Mouse (Mus musculus): ENCODE data around the gene Mrps30. TPM values are rescaled to one million over a fixed set of nuclear protein-coding genes. Genes with fewer than 3 reads are reported as not detected.

Gene Mrps30
- total RNA-seq (2023) = 10 to 100 TPM; 34.1 to 44.1 TPM

DNA sequence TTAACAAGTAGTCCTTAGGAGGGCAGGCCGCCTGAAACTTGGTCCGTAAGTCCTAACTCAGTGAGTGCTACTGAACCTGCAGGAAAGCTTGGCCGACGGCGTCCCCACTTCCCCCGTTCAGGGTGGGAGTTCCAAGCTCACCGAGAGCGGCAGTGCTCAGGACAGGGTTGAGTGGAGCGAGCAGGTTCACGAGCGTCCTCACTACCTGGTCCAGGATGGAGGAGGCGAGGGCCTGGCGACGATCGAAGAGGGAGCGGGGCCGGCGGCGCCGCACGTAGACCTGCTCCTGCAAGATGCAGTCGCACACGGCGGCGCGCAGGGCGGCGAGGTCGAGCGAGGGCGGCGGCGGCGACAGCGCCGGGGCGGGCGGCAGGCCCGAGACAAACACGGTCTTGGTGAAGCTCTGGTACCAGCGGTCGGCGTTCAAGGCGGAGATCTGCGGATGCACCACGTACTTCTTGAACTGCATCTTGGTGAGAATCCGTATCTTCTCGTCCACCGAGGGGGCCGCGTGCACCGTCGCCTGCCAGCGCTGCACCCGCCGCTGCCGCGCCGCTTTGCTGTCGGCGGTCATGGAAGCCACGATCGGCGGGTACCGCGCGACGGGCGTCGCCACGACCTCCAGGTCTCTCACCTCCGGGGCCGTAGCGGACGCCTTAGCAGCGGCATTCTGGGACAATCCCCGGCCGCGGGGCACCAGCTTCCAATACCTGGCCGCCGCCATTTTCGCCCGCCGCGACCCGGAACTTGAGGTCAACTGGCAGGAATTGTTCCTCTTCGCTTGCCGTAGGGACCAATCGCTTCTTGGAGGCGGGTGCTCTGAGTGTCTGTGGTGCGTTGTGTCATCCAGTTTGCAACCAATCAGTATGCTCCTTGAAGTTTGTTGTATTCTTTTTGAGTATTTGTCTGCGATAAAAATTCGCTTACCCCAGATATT lies at the start of gene Mrps30, which contains the start of gene B430218F22Rik:
Gene Mrps30 (minus strand): TSS at position 742 of the 937 bp plus-strand sequence.
Gene B430218F22Rik (plus strand): TSS at position 120 of the 937 bp plus-strand sequence.

Other genes with a start within 250 kb of the Mrps30 start
- not detected for gene B430218F22Rik, start 622 bp downstream of the Mrps30 start, total RNA-seq (2023)